Mouse (Mus musculus): ENCODE data around the gene Mup20. TPM values are rescaled to one million over a fixed set of nuclear protein-coding genes. Genes with fewer than 3 reads are reported as not detected.
"Not testable (repeated sequence)": the region's sequence is repeated elsewhere in the genome, so short reads cannot be mapped to it uniquely, and the experiment has no call there.

Mup20 gene
- not detected in 2 replicates for polyA plus RNA-seq (2012; rRNA removed)

DNA sequence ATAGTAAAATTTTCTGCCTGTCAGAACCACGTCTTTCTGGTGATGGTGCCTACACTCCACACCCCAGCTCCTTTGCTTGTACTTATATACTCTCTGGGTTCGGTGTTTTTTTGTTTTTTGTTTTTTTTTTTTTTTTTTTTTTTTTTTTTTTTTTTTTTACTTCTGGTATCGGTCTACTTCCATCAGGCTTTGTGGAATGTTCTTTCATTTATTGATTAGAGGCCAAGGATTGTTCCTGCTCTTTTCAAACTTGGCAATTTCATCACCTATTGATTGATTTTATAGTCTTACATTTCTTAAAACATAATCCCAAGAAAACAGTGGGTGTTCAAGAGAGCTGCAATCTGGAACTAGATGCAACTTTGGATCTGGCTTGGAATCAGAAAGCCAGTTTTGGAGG, at the start of gene Mup20:
Gene Mup20, minus strand, starts transcription at position 101 of the 400 bp plus-strand sequence.
- not testable (repeated sequence) for DNase-seq (ENCODE audit: low read depth)

DNA sequence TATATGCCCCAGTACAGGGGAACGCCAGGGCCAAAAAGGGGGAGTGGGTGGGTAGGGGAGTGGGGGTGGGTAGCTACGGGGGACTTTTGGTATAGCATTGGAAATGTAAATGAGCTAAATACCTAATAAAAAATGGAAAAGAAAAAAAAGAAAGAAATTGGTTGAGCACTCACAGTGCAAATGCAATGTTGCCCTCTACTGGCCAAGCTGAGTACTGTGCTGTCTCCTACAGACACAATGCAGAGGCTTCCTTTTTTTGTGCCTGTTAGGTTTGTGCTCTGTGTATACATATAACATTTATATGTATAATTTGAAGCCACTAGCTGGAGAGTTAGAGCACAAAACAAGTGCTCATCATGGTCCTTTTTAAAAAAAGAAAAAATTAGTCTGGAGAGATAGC, 49.4 kb upstream of the Mup20 start:
- peak; percentile 57; the same call in 1 of the 2 replicates for TF ChIP-seq CTCF (IDR thresholded peaks at IDR 0.05; ENCODE audit: borderline replicate concordance, extremely low read depth, insufficient read depth, insufficient read length)
- DNase-seq (ENCODE audit: low read depth), result peak; percentile 13

DNA sequence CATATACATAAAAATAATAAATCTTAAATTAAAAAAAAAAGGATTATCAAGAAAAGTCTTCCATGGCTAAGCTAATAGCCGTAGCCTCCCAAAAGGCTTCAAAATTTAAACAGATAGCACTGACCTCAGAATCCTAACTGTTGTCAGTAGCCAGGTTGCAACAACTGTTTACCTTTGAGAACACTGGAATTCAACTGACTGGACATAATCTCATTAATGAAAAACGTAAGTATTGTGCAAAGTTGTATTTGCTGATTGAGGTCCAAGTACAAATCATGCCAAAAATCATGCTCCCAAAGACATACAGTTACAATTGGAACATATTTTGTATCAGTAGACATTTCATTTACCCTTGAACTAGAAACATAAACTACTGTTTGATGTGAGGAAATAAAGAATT, 34.0 kb upstream of the Mup20 start:
- TF ChIP-seq POLR2A (IDR thresholded peaks at IDR 0.05; ENCODE audit: borderline replicate concordance, extremely low read depth, insufficient read depth, insufficient read length, poor library complexity, severe bottlenecking), result no peak
- no peak for TF ChIP-seq CTCF (IDR thresholded peaks at IDR 0.05; ENCODE audit: borderline replicate concordance, extremely low read depth, insufficient read depth, insufficient read length)
- no peak for DNase-seq (ENCODE audit: low read depth)

DNA sequence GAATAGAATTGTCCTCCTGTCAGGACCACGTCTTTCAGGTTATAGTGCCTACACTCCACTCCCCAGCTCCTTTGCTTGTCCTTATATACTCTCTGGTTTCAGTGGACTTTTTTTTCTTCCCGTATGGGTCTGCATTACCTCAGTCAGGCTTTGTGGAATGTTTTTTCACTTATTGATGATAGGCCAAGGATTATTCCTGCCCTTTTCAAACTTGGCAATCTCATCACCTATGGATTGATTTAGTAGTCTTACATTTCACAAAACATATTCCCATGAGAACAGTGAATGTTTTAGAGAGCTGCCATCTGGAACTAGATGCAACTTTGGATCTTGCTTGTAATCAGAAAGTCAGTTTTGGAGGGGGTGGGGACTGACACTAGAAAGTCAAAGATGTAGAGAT, 33.3 kb upstream of the Mup20 start, which contains the start of gene Mup3:
Gene Mup3, minus strand, starts transcription at position 102 of the 400 bp plus-strand sequence.
- no peak for TF ChIP-seq POLR2A (IDR thresholded peaks at IDR 0.05; ENCODE audit: borderline replicate concordance, extremely low read depth, insufficient read depth, insufficient read length, poor library complexity, severe bottlenecking)
- TF ChIP-seq CTCF (IDR thresholded peaks at IDR 0.05; ENCODE audit: borderline replicate concordance, extremely low read depth, insufficient read depth, insufficient read length), result no peak

DNA sequence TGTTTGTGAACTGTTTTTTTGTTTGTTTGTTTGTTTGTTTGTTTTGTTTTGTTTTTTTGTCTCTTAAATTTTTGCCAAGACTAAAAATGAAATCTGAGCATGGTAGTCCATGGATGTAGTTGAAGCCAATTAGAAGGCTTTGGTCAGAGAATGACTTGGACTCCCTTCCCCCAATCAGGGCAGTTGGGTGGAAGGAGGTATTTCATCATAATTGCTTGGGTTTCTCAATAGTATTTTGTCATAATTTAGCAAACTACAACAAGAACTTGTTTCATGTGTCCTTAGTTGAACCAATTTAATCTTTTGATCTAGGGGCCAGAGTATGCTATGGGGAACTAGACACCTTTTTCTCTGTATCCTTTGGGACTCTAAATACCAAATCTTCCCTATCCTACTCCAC, 28.8 kb upstream of the Mup20 start:
- no peak for DNase-seq (ENCODE audit: low read depth)
- TF ChIP-seq CTCF (IDR thresholded peaks at IDR 0.05; ENCODE audit: borderline replicate concordance, extremely low read depth, insufficient read depth, insufficient read length), result no peak
- no peak for TF ChIP-seq POLR2A (IDR thresholded peaks at IDR 0.05; ENCODE audit: borderline replicate concordance, extremely low read depth, insufficient read depth, insufficient read length, poor library complexity, severe bottlenecking)

More for the DNA sequence above, 33.3 kb upstream of the Mup20 start, which contains the start of gene Mup3:
- DNase-seq (ENCODE audit: low read depth), result no peak

DNA sequence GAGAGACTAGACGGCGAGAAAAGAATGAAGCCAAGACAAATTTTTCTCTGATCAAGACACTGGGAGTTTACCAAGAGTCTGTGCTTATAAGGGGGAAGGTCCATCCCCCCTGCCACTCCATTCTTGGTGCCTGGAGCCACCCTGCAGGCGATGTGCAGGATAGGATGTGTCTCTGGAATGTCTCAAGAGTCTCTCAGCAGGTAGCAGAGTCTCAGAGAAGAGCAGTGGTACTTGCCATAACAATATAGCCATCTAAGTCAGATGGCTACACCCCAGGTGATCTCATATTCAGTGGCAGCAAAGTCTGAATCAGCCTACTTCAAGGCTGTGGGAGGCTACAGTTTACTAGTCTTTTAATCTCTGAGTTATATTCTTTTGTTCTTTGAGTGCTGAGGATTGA, 21.2 kb upstream of the Mup20 start:
- DNase-seq (ENCODE audit: low read depth), result no peak
- TF ChIP-seq CTCF (IDR thresholded peaks at IDR 0.05; ENCODE audit: borderline replicate concordance, extremely low read depth, insufficient read depth, insufficient read length) (no peak), POLR2A (IDR thresholded peaks at IDR 0.05; ENCODE audit: borderline replicate concordance, extremely low read depth, insufficient read depth, insufficient read length, poor library complexity, severe bottlenecking) (no peak)

DNA sequence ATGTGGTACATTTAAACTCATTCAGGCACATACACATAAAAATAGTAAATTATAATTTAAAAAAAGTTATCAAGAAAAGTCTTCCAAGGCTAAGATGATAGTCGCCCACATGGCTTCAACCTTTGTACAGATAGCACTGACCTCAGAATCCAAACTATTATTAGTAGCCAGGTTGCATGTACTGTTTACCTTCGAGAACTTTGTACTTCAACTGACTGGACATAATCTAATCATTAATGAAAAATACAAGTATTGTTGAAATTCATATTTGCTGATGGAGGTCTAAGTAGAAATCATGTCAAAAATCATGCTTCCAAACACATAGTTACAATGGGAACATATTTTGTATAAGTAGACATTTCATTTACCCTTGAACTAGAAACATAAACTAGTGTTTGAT, 822 bp upstream of the Mup20 start:
- not testable (repeated sequence) for DNase-seq (ENCODE audit: low read depth)

DNA sequence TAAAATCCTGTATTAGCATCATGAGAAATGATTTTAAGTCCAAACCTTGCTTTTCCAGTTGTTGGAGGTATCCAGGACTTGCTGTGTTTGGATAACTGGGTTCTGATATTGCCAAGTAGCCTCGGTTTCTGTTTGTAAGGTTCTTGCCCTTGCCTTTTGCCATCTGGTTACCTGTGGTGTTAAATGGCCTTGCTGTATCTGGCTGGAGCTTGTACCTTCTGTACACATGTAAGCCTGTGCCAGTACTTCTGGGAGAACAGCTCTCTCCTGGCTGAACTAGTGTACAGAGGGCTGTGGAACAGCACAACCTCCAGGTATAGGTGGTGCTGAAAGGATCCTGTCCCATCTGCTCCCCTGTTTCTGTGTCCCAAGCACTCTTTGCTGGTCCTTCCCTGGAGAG, 27.7 kb downstream of the Mup20 start:
- no peak for DNase-seq (ENCODE audit: low read depth)
- TF ChIP-seq CTCF (IDR thresholded peaks at IDR 0.05; ENCODE audit: borderline replicate concordance, extremely low read depth, insufficient read depth, insufficient read length), result no peak
- no peak for TF ChIP-seq POLR2A (IDR thresholded peaks at IDR 0.05; ENCODE audit: borderline replicate concordance, extremely low read depth, insufficient read depth, insufficient read length, poor library complexity, severe bottlenecking)

DNA sequence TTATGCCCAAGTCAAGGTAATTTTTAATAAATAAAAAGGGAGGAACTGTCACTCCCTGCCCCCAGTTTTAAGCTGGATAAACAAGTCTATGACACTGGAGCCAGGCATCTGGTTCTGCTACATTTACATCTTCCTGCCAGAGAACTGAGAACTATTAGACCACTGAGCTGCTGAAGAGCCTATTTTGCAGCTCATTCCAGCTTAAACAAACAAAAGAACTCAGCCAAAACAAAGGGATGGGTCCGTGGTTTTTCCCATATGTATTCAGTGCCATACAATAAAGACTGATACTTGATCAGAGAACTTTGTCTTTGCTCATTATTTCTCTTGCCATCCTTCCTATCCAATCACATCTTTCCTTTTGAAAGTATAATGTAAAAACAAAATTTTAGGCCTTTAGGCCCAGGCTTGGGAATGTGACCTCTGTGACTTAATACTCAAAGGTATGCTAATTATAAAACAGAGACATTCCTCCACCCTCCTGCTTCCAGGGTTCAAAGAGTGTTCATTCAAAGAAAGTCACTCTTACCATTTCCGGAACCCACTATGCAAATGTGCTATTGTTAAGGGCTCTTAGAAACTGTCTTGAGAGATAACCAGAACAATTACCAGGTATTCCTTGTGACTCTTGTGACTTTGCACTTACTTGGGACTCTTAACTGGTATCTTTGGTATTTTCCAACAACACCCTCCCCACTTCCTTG, 29.6 kb downstream of the Mup20 start:
- DNase-seq (ENCODE audit: low read depth), result no peak
- TF ChIP-seq POLR2A (IDR thresholded peaks at IDR 0.05; ENCODE audit: borderline replicate concordance, extremely low read depth, insufficient read depth, insufficient read length, poor library complexity, severe bottlenecking) (no peak), CTCF (IDR thresholded peaks at IDR 0.05; ENCODE audit: borderline replicate concordance, extremely low read depth, insufficient read depth, insufficient read length) (no peak)

DNA sequence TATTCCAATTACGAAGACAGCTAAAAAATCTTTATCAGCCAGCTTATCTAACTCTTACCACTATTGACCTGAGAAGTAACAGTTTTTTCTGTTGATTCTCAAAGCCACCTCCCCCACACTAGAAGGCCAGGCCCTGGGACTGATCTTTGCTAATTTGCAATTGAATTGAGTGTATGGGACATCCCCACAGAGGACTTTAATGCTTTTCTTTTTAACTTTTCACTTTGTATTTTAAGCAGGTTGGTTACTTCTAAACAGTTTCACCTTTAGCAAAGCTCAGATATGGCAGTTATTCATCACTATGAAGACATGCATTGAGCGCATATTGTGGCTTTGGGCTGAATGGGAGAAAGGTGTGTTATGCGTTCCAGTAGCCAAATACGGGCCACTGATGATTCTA, 30.3 kb downstream of the Mup20 start:
- no peak for TF ChIP-seq CTCF (IDR thresholded peaks at IDR 0.05; ENCODE audit: borderline replicate concordance, extremely low read depth, insufficient read depth, insufficient read length)
- DNase-seq (ENCODE audit: low read depth), result no peak

DNA sequence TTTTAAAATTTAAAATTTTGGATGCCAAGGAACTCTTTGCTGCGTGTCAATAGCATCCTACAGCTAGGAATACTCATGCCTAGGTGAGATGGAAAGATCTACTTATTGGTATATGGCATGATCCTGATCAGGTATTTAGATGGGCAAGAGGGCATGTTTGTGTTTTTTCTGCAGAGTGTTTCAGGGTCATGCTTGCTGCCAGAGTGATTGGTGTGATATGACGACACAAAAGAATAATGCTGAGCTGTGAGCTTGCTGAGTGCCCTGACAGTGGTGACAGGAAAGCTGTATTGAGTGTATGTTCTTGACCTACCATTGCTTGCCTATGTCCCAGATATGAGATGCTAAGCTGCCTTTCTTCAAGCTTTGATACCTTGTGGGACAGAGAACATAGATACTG, 30.8 kb downstream of the Mup20 start:
- TF ChIP-seq POLR2A (IDR thresholded peaks at IDR 0.05; ENCODE audit: borderline replicate concordance, extremely low read depth, insufficient read depth, insufficient read length, poor library complexity, severe bottlenecking) (no peak), CTCF (IDR thresholded peaks at IDR 0.05; ENCODE audit: borderline replicate concordance, extremely low read depth, insufficient read depth, insufficient read length) (no peak)
- no peak for DNase-seq (ENCODE audit: low read depth)

DNA sequence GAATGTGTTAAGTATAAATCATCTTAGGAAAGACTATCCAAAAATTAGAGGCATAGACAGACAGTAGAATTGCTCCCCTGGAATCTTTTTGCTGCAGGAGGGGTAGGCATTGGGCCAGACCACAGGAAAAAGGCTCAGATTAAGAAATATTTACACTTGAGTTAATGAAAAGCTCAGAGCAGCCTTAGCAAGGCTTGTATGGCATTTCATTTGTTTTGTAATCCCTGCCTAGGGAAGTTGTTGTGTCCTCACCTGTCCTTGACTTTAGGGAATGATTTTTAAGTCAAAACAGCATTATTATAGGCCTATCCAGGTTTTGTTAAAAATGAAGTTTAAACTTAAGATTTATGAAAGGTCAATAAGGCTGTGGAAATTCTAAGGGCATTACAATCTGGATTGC, 33.4 kb downstream of the Mup20 start:
- not testable (repeated sequence) for DNase-seq (ENCODE audit: low read depth)

Other genes starting within 250 kb of the Mup20 start
- gene Mup5, start 218.9 kb downstream of the Mup20 start, polyA plus RNA-seq (2012; rRNA removed), result not detected in 2 replicates
- not detected in 2 replicates for gene Mup3, start 33.2 kb upstream of the Mup20 start, polyA plus RNA-seq (2012; rRNA removed)
- gene Mup21, start 96.7 kb upstream of the Mup20 start, polyA plus RNA-seq (2012; rRNA removed), result not detected in 2 replicates
- 13.8 and 21.7 TPM in 2 replicates for gene Zfp37, start 176.9 kb upstream of the Mup20 start, polyA plus RNA-seq (2012; rRNA removed)
- 12.0 and 12.4 TPM in 2 replicates for gene Slc31a2, start 208.4 kb upstream of the Mup20 start, polyA plus RNA-seq (2012; rRNA removed)